Mouse (Mus musculus): ENCODE measurements around the gene Thbs3. TPM values are rescaled to one million over a fixed set of nuclear protein-coding genes. Genes with fewer than 3 reads are reported as not detected.

The Thbs3 gene
- polyA plus RNA-seq, 1 experiment from 2014 or later: 77.7 TPM

DNA sequence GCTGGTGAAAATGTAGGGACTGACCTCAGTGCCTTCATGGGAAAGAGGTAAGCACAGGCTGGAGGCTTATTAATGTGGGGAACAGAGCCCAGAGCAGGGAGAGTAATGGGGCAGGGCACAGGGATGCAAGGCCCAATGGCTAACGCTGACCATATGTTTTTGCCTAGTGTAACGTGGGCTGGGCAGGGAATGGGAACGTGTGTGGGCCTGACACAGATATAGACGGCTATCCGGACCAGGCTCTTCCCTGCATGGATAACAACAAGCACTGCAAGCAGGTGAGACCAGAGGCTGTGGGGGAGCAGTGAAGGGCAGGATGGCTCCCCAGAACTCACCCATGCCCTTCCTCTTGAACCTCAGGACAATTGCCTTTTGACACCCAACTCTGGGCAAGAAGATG is 6.2 kb downstream of the Thbs3 start:
- DNase-seq (ENCODE audit: low spot score): no peak
- TF ChIP-seq EP300 (IDR thresholded peaks at IDR 0.05): no peak
- TF ChIP-seq CTCF (IDR thresholded peaks at IDR 0.05): no peak

DNA sequence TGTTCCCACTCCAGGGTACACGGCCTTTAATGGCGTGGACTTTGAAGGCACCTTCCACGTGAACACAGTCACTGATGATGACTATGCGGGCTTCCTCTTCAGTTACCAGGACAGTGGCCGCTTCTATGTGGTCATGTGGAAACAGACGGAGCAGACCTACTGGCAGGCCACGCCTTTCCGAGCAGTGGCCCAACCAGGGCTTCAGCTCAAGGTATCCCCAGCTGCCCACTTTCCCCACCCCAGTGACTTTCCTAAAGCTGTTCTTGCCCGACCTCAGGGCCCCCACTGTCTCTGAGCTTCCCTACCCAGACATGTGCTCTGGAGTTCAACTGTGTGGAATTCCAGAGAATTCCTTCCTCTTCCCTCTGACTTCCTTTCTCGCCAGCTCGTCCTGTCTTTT is 9.8 kb downstream of the Thbs3 start:
- TF ChIP-seq EP300 (IDR thresholded peaks at IDR 0.05): no peak
- H3K9me3 ChIP-seq (ENCODE audit: low read length): no peaks in the 10 kb centered on the region
- no peak overlapping the region for H3K4me3 ChIP-seq (ENCODE audit: low read depth, low read length)
- H3K9ac ChIP-seq (replicated peaks; ENCODE audit: low read depth): no peak overlapping the region
- H3K4me2 ChIP-seq (replicated peaks; ENCODE audit: low read depth, low read length): peak overlapping the region; percentile 27; the same call in 1 of the 2 replicates
- DNase-seq (ENCODE audit: low spot score) (no peak), ATAC-seq (no peak)
- no peaks in the 10 kb centered on the region for H3K36me3 ChIP-seq (ENCODE audit: insufficient read depth, low read length)
- peaks cover 11% of the 10 kb centered on the region for H3K4me1 ChIP-seq (ENCODE audit: insufficient read depth, low read depth, low read length)
- H3K27ac ChIP-seq (ENCODE audit: low read length): no peak overlapping the region
- no peaks in the 10 kb centered on the region for H3K27me3 ChIP-seq (replicated peaks; ENCODE audit: insufficient read depth, low read length)
- WGBS: 55% methylated on average over 11 of the region's 11 CpGs

More for the DNA sequence above, 6.2 kb downstream of the Thbs3 start:
- no peaks in the 10 kb centered on the region for H3K27me3 ChIP-seq (replicated peaks; ENCODE audit: insufficient read depth, low read length)
- no peak overlapping the region for H3K9ac ChIP-seq (replicated peaks; ENCODE audit: low read depth)
- H3K27ac ChIP-seq (ENCODE audit: low read length): no peak overlapping the region
- peaks cover 2% of the 10 kb centered on the region; the same call in 1 of the 2 replicates for H3K4me1 ChIP-seq (ENCODE audit: insufficient read depth, low read depth, low read length)
- H3K4me2 ChIP-seq (replicated peaks; ENCODE audit: low read depth, low read length): no peak overlapping the region
- no peaks in the 10 kb centered on the region for H3K9me3 ChIP-seq (ENCODE audit: low read length)
- no peak for ATAC-seq
- no peak overlapping the region for H3K4me3 ChIP-seq (ENCODE audit: low read depth, low read length)
- no peaks in the 10 kb centered on the region for H3K36me3 ChIP-seq (ENCODE audit: insufficient read depth, low read length)
- 73% methylated on average over 5 of the region's 5 CpGs for WGBS

DNA sequence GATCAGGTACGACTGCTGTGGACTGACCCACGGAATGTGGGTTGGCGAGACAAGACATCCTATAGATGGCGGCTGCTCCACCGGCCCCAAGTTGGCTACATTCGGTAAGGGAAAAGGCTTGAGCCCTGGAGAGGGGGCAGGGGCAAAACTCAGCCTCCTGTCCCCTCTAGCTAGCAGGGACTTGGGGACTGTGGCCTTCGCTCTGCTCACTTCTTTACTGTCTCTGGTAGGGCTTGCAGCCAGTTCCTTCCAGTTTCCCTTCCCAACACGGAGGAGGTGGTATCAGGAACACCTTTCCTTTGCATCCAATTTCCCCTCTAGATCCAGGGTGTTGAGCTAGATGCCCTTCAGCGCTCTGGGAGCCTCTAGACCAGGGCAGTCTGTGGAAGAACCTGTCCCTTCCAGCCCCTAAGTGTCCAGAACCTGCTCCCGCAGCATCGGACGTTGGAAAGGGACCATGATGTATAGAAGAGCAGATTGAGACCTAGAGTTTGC is 10.4 kb downstream of the Thbs3 start:
- Histone ChIP-seq H3K4me3 (ENCODE audit: low read depth, low read length) (no peak overlapping the region), H3K4me2 (replicated peaks; ENCODE audit: low read depth, low read length) (peak overlapping the region; percentile 27), H3K9ac (replicated peaks; ENCODE audit: low read depth) (no peak overlapping the region), H3K27me3 (replicated peaks; ENCODE audit: insufficient read depth, low read length) (no peaks in the 10 kb centered on the region), H3K9me3 (ENCODE audit: low read length) (no peaks in the 10 kb centered on the region), H3K36me3 (ENCODE audit: insufficient read depth, low read length) (no peaks in the 10 kb centered on the region), H3K4me1 (ENCODE audit: insufficient read depth, low read depth, low read length) (peaks cover 11% of the 10 kb centered on the region), H3K27ac (ENCODE audit: low read length) (no peak overlapping the region)
- ATAC-seq: no peak
- DNase-seq (ENCODE audit: low spot score): no peak
- TF ChIP-seq EP300 (IDR thresholded peaks at IDR 0.05) (no peak), CTCF (IDR thresholded peaks at IDR 0.05) (no peak)
- WGBS: 53% methylated on average over 12 of the region's 12 CpGs

DNA sequence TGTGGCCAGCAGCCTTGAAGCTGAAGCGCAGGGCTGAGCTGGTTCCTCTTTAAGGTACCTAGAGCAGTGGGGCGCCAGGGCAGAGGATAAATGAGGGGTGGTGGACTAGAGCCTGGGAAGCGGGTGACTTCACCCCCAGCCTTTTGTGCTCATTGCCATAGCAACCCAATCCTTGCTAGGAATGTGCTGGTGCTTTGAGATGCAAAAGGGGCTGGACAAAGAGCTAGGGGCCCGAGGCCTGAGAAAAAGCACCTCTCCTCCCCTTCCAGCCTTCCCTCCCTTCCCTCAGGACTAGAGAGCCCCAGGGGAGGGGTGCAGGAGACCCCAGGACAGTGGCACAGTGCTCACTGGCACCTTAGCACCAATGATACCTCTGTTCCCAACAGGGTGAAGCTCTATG is 10.9 kb downstream of the Thbs3 start:
- Histone ChIP-seq H3K9ac (replicated peaks; ENCODE audit: low read depth) (no peak overlapping the region), H3K27me3 (replicated peaks; ENCODE audit: insufficient read depth, low read length) (no peaks in the 10 kb centered on the region), H3K4me1 (ENCODE audit: insufficient read depth, low read depth, low read length) (peaks cover 11% of the 10 kb centered on the region), H3K36me3 (ENCODE audit: insufficient read depth, low read length) (no peaks in the 10 kb centered on the region), H3K27ac (ENCODE audit: low read length) (no peak overlapping the region), H3K4me2 (replicated peaks; ENCODE audit: low read depth, low read length) (peak overlapping the region; percentile 69), H3K9me3 (ENCODE audit: low read length) (no peaks in the 10 kb centered on the region), H3K4me3 (ENCODE audit: low read depth, low read length) (no peak overlapping the region)
- TF ChIP-seq EP300 (IDR thresholded peaks at IDR 0.05) (no peak), CTCF (IDR thresholded peaks at IDR 0.05) (no peak)
- DNase-seq (ENCODE audit: low spot score) (peak; percentile 56), ATAC-seq (no peak)
- WGBS: 50% methylated on average over 4 of the region's 4 CpGs

DNA sequence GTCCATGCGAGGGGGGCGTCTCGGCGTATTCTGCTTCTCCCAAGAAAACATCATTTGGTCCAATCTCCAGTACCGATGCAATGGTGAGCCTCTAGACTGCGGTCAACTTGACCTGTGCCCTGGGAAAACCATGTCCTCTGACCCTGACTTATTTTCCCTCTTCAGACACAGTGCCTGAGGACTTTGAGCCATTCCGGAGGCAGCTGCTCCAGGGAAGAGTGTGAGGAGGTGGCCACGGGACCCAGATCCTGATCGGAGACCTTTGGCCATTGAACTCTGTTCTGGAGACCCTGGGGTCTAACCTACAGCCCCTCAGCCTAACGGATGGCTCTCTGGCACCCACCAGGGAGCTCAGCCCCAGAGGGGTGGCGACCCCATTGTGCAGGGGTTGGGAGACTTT is 11.4 kb downstream of the Thbs3 start:
- peak overlapping the region; percentile 69 for H3K4me2 ChIP-seq (replicated peaks; ENCODE audit: low read depth, low read length)
- WGBS: 28% methylated on average over 11 of the region's 11 CpGs

DNA sequence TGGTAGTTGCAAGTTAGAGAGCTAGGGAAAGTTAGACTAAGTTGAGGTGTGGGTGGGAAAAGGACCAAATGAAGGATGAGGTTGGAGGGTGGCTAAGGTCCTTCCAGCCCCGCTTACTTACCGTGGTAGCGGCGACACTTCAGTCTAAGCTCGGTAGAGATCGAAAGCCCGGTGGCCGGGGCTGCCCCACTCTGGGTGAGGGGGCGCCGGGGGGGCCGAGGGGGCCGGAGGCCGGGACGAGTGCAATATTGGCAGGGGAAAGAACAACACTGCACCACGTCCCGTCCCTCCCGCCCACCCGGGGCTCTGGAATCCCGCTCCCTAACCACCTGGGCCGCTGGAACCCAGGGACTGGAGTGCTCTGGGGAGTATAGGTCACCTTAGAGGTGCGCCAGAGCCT is 11.9 kb downstream of the Thbs3 start, which contains the start of gene Mtx1:
Gene Mtx1, minus strand, starts transcription at position 189 of the 400 bp plus-strand sequence.
- H3K9me3 ChIP-seq (ENCODE audit: low read length): no peaks in the 10 kb centered on the region
- peak within 1 kb of the TSS; percentile 69 for H3K4me2 ChIP-seq (replicated peaks; ENCODE audit: low read depth, low read length)
- no peak within 1 kb of the TSS; the same call in 1 of the 2 replicates for H3K9ac ChIP-seq (replicated peaks; ENCODE audit: low read depth)
- WGBS: 6% methylated on average over 13 of the region's 21 CpGs
- no peak for TF ChIP-seq CTCF (IDR thresholded peaks at IDR 0.05)
- no peak for TF ChIP-seq EP300 (IDR thresholded peaks at IDR 0.05)
- H3K36me3 ChIP-seq (ENCODE audit: insufficient read depth, low read length): no peaks in the 10 kb centered on the region
- no peak for DNase-seq (ENCODE audit: low spot score)
- no peak for ATAC-seq
- peak within 1 kb of the TSS; percentile 85 for H3K27ac ChIP-seq (ENCODE audit: low read length)
- H3K4me1 ChIP-seq (ENCODE audit: insufficient read depth, low read depth, low read length): peaks cover 11% of the 10 kb centered on the region
- H3K27me3 ChIP-seq (replicated peaks; ENCODE audit: insufficient read depth, low read length): no peaks in the 10 kb centered on the region
- H3K4me3 ChIP-seq (ENCODE audit: low read depth, low read length): peak within 1 kb of the TSS; percentile 36

More for the DNA sequence above, 11.4 kb downstream of the Thbs3 start:
- H3K36me3 ChIP-seq (ENCODE audit: insufficient read depth, low read length): no peaks in the 10 kb centered on the region
- no peak overlapping the region for H3K27ac ChIP-seq (ENCODE audit: low read length)
- ATAC-seq: no peak
- peaks cover 11% of the 10 kb centered on the region for H3K4me1 ChIP-seq (ENCODE audit: insufficient read depth, low read depth, low read length)
- no peaks in the 10 kb centered on the region for H3K9me3 ChIP-seq (ENCODE audit: low read length)
- no peak overlapping the region for H3K9ac ChIP-seq (replicated peaks; ENCODE audit: low read depth)
- no peaks in the 10 kb centered on the region for H3K27me3 ChIP-seq (replicated peaks; ENCODE audit: insufficient read depth, low read length)
- no peak for DNase-seq (ENCODE audit: low spot score)
- 0 out of 2 replicates have a peak overlapping the region, but pooled peaks have one; percentile 36 for H3K4me3 ChIP-seq (ENCODE audit: low read depth, low read length)
- TF ChIP-seq EP300 (IDR thresholded peaks at IDR 0.05): no peak
- no peak for TF ChIP-seq CTCF (IDR thresholded peaks at IDR 0.05)
